Mouse (Mus musculus): ENCODE results near the gene 4930452B06Rik. TPM values are rescaled to one million over a fixed set of nuclear protein-coding genes. Genes with fewer than 3 reads are reported as not detected.
"Not testable (repeated sequence)": the region's sequence is repeated elsewhere in the genome, so short reads cannot be mapped to it uniquely, and the experiment has no call there.

Gene 4930452B06Rik
- polyA plus RNA-seq, 1 experiment from 2014 or later = 6.4 TPM

DNA sequence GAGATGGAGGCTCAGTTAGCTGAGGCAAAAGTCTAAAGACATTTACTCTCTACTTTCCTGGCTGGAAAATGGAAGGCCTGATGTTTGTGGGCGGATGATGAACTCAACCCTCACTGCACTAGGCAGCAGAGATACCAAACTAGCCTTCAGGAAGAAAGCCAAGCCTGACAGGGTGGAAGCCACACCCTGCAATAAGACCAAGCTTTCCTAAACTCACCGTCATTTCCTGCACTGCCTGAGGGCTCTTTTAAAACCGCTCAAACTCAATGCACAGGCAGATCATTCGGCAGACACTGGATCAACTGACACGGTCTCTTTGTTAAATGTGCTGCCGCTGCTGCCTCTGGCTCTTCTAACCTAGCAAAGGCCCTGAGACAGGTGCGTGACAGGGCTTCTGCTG lies 50.4 kb downstream of the 4930452B06Rik start:
- no peak for ATAC-seq
- H3K4me1 ChIP-seq (replicated peaks) = no peaks in the 10 kb centered on the region
- no peaks in the 10 kb centered on the region for H3K9me3 ChIP-seq
- 73% methylated on average over 7 of the region's 7 CpGs for WGBS
- H3K4me3 ChIP-seq (replicated peaks) = no peak overlapping the region
- H3K27me3 ChIP-seq (replicated peaks) = no peaks in the 10 kb centered on the region
- H3K4me2 ChIP-seq (replicated peaks) = no peak overlapping the region
- H3K27ac ChIP-seq = no peak overlapping the region
- no peak overlapping the region for H3K9ac ChIP-seq
- no peaks in the 10 kb centered on the region for H3K36me3 ChIP-seq

DNA sequence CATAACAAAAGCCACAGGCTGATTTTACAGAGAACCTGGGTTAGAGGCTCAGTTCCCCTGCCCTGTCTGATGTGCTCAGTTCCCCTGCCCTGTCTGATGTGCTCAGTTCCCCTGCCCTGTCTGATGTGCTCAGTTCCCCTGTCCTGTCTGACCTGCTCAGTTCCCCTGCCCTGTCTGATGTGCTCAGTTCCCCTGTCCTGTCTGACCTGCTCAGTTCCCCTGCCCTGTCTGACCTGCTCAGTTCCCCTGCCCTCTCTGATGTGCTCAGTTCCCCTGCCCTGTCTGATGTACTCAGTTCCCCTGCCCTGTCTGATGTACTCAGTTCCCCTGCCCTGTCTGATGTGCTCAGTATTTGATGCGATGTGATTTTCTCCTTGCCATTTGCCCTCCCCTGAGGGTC lies 51.6 kb downstream of the 4930452B06Rik start:
- H3K27me3 ChIP-seq (replicated peaks); H3K9ac ChIP-seq; H3K4me3 ChIP-seq (replicated peaks); H3K36me3 ChIP-seq; H3K4me1 ChIP-seq (replicated peaks); H3K4me2 ChIP-seq (replicated peaks); H3K9me3 ChIP-seq; ATAC-seq; H3K27ac ChIP-seq: not testable (repeated sequence)
- WGBS = 85% methylated on average over 1 of the region's 1 CpGs

DNA sequence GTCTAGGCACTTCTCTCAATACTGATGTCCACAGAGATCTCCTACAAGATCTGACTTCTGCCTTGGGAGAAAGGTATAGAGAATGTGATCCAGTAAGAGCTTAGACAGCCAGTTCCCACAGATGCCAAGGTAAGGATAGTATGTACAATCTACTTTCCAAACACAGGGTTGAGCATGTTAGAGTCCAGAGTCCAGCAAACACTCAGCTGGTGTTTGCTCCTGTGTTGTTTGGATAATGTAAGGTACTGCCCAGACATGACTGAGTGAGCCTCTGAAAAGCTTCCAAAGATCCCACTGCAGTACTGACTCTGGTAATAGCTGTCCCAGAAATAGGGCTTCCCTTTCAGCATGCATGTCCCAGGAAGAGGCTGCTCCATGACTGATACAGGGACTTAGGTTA lies 54.0 kb downstream of the 4930452B06Rik start:
- no peak for ATAC-seq
- H3K4me3 ChIP-seq (replicated peaks) = no peak overlapping the region
- no peaks in the 10 kb centered on the region for H3K36me3 ChIP-seq
- H3K4me2 ChIP-seq (replicated peaks) = no peak overlapping the region
- no peaks in the 10 kb centered on the region for H3K4me1 ChIP-seq (replicated peaks)
- no peak overlapping the region for H3K9ac ChIP-seq
- H3K27ac ChIP-seq = no peak overlapping the region
- no peaks in the 10 kb centered on the region for H3K9me3 ChIP-seq
- H3K27me3 ChIP-seq (replicated peaks) = no peaks in the 10 kb centered on the region

DNA sequence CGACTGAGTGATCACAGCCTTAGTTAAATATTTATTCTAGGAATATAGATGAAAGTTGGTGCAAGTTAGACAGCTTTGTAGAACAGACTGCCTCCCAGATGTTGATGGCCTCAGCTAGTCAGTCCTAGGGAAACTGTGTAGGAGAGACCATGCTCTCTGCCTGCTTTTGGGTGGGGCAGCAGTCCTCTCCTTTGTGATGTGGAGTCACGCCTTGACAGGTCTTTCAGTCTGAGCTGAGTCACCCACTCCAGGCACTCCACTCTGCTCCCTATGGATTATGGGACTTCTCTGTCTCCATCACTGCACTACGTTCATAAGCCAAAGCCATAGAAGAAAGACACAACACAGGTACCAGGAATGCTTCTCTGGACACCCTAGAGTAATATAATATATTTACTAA lies 55.9 kb downstream of the 4930452B06Rik start:
- Histone ChIP-seq H3K4me3 (replicated peaks) (no peak overlapping the region), H3K27me3 (replicated peaks) (no peaks in the 10 kb centered on the region), H3K9me3 (no peaks in the 10 kb centered on the region), H3K27ac (no peak overlapping the region), H3K4me2 (replicated peaks) (no peak overlapping the region), H3K36me3 (no peaks in the 10 kb centered on the region), H3K4me1 (replicated peaks) (no peaks in the 10 kb centered on the region), H3K9ac (no peak overlapping the region)
- no peak for ATAC-seq
- whole genome bisulfite sequencing = 46% methylated on average over 3 of the region's 3 CpGs

DNA sequence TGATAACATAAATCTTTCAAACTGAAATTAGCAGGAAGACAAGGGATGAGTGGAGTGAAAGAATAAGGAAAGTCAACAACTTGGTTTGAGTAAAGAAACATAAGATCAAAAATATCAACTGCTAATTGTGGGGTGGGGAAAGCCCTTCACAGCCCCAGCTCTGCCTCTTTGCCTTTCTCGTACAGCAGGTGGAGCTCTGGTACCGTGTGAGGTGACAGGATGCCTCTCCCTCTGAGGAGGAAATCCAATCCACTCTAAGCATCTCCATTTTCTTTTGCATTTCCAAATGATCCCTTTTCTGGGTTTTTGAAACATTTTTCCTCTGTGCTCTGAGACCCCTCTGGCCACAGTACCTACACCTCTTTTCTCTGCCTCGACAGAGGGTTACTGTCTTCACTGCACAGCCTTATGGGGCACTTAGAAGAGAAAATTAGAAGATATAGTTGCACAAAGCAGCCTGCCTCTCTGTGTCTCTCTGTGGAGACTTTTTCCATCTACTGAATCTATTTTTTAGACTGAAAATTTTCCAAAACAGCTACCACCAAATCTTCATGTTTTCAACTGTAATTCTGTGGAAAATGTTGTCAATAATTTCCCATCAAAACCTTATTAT lies 57.4 kb downstream of the 4930452B06Rik start:
- Histone ChIP-seq H3K4me2 (replicated peaks) (no peak overlapping the region), H3K27ac (no peak overlapping the region), H3K9me3 (no peaks in the 10 kb centered on the region), H3K27me3 (replicated peaks) (no peaks in the 10 kb centered on the region), H3K4me1 (replicated peaks) (no peaks in the 10 kb centered on the region), H3K4me3 (replicated peaks) (no peak overlapping the region), H3K36me3 (no peaks in the 10 kb centered on the region), H3K9ac (no peak overlapping the region)
- 10% methylated on average over 3 of the region's 3 CpGs for WGBS
- no peak; the same call in 1 of the 2 replicates for ATAC-seq

DNA sequence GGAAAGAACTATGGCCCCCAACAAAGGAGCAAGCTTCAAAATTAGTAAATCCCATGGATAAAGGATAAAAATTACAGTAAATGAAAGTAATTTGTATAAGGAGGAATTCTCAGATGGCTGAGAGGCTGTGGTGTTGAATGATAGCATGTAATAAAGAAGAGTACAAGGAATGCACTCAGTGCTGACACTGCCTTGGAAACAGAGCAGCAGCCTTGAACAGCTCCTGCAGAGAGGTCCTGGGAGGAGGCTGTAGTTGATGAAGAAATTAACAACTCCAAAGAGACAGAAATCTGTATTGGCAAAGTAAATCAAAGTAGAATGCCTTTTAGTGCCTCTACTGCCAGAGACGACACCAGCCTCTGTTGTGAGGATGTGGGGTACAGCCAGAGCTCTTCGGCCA lies 61.1 kb downstream of the 4930452B06Rik start:
- Histone ChIP-seq H3K27me3 (replicated peaks) (no peaks in the 10 kb centered on the region), H3K9ac (no peak overlapping the region), H3K9me3 (no peaks in the 10 kb centered on the region), H3K36me3 (no peaks in the 10 kb centered on the region), H3K4me1 (replicated peaks) (no peaks in the 10 kb centered on the region), H3K4me3 (replicated peaks) (no peak overlapping the region), H3K4me2 (replicated peaks) (no peak overlapping the region), H3K27ac (no peak overlapping the region)
- 82% methylated on average over 2 of the region's 2 CpGs for WGBS
- no peak for ATAC-seq

DNA sequence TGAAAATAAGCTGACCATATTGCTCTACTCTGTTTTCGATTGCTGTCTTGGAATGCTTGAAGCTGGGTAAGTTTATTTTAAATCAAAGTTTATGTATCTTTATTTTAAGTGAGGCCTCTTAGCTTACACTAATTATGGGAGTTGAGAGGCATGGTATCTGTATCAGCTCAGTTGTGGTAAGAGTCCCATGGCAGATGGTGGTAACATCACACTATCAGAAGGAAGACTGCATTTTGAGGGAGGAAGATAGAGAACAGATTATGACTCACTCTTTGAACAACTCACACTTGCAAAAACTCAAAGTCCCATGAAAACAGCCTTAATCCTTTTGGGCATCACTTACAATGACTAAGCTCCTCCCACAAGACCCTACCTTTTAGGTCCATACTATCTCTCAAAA lies 81.0 kb downstream of the 4930452B06Rik start:
- Histone ChIP-seq H3K27ac (no peak overlapping the region), H3K4me3 (replicated peaks) (no peak overlapping the region), H3K4me1 (replicated peaks) (no peaks in the 10 kb centered on the region), H3K36me3 (no peaks in the 10 kb centered on the region), H3K9ac (no peak overlapping the region), H3K27me3 (replicated peaks) (no peaks in the 10 kb centered on the region), H3K4me2 (replicated peaks) (no peak overlapping the region), H3K9me3 (no peaks in the 10 kb centered on the region)
- WGBS = 65% methylated on average over 1 of the region's 1 CpGs
- ATAC-seq = no peak

DNA sequence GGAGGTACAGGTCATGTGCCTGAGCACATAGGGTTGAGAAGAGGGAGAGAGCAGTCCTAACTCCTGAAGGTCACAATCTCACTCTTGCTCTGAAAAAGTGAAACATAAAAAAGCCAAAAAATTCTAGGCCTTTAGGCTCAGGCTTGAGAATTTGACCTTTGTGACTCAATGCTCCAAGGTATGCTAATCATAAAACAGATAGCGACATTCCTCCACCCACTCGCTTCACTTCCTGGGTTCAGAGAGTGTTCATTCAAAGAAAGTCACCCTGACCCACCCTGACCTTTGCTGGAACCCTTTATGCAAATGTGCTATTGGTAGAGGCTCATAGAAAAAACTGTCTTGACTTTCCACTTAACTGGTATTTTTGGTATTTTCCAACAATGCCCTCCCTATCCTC lies 115.0 kb downstream of the 4930452B06Rik start:
- H3K9ac ChIP-seq; ATAC-seq; H3K4me3 ChIP-seq (replicated peaks); H3K4me1 ChIP-seq (replicated peaks); H3K36me3 ChIP-seq; H3K27ac ChIP-seq; H3K9me3 ChIP-seq; H3K27me3 ChIP-seq (replicated peaks); H3K4me2 ChIP-seq (replicated peaks): not testable (repeated sequence)
- WGBS = 83% methylated on average over 2 of the region's 2 CpGs

DNA sequence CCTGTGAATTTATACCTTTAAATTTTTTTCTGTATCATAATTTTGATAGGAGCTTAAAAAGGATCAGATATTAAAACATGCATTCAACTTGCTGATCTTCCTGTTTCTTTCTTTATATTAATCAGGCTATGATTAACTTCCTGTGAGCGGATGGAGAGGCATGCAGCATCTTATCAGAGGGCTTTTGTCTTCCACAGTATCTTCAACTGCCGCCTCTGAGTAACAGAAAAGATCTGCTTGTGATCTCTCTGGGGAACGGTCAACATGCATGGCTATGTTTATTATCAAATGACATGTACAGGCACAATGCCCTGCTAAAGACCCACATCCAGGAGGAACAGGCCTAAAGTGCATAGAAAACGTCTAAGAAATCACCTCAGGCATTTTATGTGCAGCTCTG lies 116.9 kb downstream of the 4930452B06Rik start:
- Histone ChIP-seq H3K4me1 (replicated peaks) (no peaks in the 10 kb centered on the region), H3K27me3 (replicated peaks) (no peaks in the 10 kb centered on the region), H3K4me3 (replicated peaks) (no peak overlapping the region), H3K36me3 (no peaks in the 10 kb centered on the region), H3K9me3 (no peaks in the 10 kb centered on the region), H3K9ac (no peak overlapping the region), H3K4me2 (replicated peaks) (no peak overlapping the region), H3K27ac (no peak overlapping the region)
- WGBS = 39% methylated on average over 4 of the region's 4 CpGs
- no peak for ATAC-seq

DNA sequence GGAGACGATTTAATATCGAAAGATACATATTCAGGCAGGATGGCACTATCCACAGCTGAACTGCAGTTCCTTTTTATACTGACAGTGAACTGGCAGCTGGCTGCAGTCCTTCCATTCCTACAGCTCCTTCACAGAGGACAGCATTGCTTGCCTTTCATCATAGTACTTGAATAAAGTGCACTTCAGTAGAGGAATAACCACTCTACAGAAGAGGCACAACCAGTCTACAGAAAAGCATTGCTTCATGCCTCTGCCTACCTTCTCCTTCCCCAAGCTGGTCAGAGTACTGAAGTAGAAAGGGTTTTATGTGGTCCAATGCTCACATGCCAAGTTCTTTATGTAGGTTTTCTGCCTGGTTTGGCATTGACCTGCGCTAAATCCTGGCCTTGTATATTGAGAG lies 130.0 kb downstream of the 4930452B06Rik start:
- Histone ChIP-seq H3K4me1 (replicated peaks) (no peaks in the 10 kb centered on the region), H3K9me3 (no peaks in the 10 kb centered on the region), H3K9ac (no peak overlapping the region), H3K27ac (no peak overlapping the region), H3K27me3 (replicated peaks) (no peaks in the 10 kb centered on the region), H3K4me2 (replicated peaks) (no peak overlapping the region), H3K4me3 (replicated peaks) (no peak overlapping the region), H3K36me3 (no peaks in the 10 kb centered on the region)
- WGBS = 96% methylated on average over 3 of the region's 3 CpGs
- ATAC-seq = no peak

DNA sequence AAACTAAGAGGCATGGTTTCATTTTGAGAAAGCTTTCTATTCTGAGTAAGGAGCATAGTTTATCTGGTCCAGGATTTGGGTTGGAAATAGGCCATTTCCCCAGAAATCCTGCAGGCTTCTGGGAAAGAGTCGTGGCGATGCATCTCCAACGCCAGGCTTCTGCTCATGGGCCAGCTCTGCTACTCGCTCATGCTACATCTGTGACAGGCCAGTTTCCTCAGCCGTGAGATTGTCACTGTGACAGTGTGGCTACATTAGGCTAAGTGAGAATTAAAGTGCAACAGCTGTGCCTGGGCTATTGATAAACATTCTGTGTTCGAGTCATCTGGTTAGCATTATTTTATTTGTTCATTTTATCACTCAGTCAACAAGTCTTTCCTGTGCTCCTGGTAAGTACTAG lies 140.8 kb downstream of the 4930452B06Rik start:
- 87% methylated on average over 6 of the region's 6 CpGs for WGBS

DNA sequence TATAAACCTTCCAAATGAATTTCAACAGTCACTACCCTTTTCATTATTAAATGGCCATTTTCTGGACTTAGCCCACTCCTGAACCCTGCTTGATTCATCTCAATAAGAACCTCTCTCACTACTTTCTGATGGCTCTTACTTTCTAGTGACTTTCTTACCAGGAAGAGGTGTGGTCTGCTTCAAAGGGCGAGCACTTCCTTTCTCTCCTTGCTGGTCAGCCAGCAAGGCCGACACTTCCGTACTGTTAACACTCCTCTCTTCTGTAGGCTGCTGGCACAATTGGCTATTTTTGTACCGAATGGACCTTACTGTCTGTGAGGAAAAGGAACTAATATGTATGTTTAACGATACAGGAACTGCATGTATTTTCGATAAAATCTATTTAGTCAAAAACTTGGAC lies 148.4 kb downstream of the 4930452B06Rik start:
- no peaks in the 10 kb centered on the region for H3K4me1 ChIP-seq (replicated peaks)
- no peak for ATAC-seq
- H3K9ac ChIP-seq = no peak overlapping the region
- H3K4me2 ChIP-seq (replicated peaks) = no peak overlapping the region
- no peak overlapping the region for H3K27ac ChIP-seq
- H3K27me3 ChIP-seq (replicated peaks) = no peaks in the 10 kb centered on the region
- 73% methylated on average over 6 of the region's 6 CpGs for WGBS
- H3K36me3 ChIP-seq = no peaks in the 10 kb centered on the region
- no peaks in the 10 kb centered on the region for H3K9me3 ChIP-seq
- H3K4me3 ChIP-seq (replicated peaks) = no peak overlapping the region

More for the DNA sequence above, 140.8 kb downstream of the 4930452B06Rik start:
- no peak for ATAC-seq
- Histone ChIP-seq H3K27ac (no peak overlapping the region), H3K4me1 (replicated peaks) (no peaks in the 10 kb centered on the region), H3K36me3 (no peaks in the 10 kb centered on the region), H3K9ac (no peak overlapping the region), H3K4me2 (replicated peaks) (no peak overlapping the region), H3K27me3 (replicated peaks) (no peaks in the 10 kb centered on the region), H3K4me3 (replicated peaks) (no peak overlapping the region), H3K9me3 (no peaks in the 10 kb centered on the region)

DNA sequence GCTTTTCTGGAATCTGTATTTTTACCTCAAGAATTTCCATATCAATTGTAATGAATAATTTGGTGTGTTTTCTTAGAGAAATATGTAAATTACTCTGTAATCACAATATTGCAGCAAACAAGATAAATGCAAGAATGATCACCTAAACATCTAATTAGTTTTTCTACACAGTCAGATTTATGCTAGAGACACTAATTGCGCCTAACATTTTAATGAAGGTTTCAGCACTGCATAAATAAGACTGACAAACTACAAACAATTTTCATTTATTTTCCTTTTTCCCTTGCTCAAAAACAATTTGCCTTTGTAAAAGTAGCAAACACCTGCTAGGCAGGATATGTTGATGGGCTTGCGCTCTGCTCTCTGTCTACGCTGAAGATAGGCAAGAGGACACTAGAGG lies 152.0 kb downstream of the 4930452B06Rik start:
- Histone ChIP-seq H3K4me3 (replicated peaks) (no peak overlapping the region), H3K4me1 (replicated peaks) (no peaks in the 10 kb centered on the region), H3K9ac (no peak overlapping the region), H3K27ac (no peak overlapping the region), H3K9me3 (no peaks in the 10 kb centered on the region), H3K4me2 (replicated peaks) (no peak overlapping the region), H3K36me3 (no peaks in the 10 kb centered on the region), H3K27me3 (replicated peaks) (no peaks in the 10 kb centered on the region)
- WGBS = 95% methylated on average over 3 of the region's 3 CpGs
- no peak for ATAC-seq
